Mouse (Mus musculus): ENCODE measurements around the gene Lrrk1. TPM values are rescaled to one million over a fixed set of nuclear protein-coding genes. Genes with fewer than 3 reads are reported as not detected.

Gene Lrrk1
- polyA plus RNA-seq, 1 experiment from 2014 or later: 17.2 TPM

- Histone ChIP-seq H3K27ac (no peak overlapping the region), H3K9me3 (replicated peaks) (no peaks in the 10 kb centered on the region), H3K4me3 (replicated peaks) (no peak overlapping the region), H3K4me1 (0 out of 2 replicates have a peak, but pooled peaks cover 5% of the 10 kb centered on the region), H3K4me2 (no peak overlapping the region), H3K36me3 (no peaks in the 10 kb centered on the region), H3K27me3 (no peaks in the 10 kb centered on the region), H3K9ac (no peak overlapping the region)
- 61% methylated on average over 4 of the region's 4 CpGs for WGBS
- ATAC-seq (replicated peaks; ENCODE audit: low FRiP score): 0 out of 2 replicates have a peak, but pooled peaks have one; percentile 43
Measured at GRCm38 (mm10) chr7:66187581-66188231, 200.4 kb downstream of the Lrrk1 start.

- Histone ChIP-seq H3K27ac (no peak overlapping the region), H3K9me3 (replicated peaks) (no peaks in the 10 kb centered on the region), H3K36me3 (no peaks in the 10 kb centered on the region), H3K4me1 (0 out of 2 replicates have a peak, but pooled peaks cover 5% of the 10 kb centered on the region), H3K4me2 (no peak overlapping the region), H3K27me3 (no peaks in the 10 kb centered on the region), H3K4me3 (replicated peaks) (no peak overlapping the region), H3K9ac (no peak overlapping the region)
- 89% methylated on average over 5 of the region's 5 CpGs for WGBS
- no peak for ATAC-seq (replicated peaks; ENCODE audit: low FRiP score)
Measured at GRCm38 (mm10) chr7:66185370-66185769, 202.8 kb downstream of the Lrrk1 start.

- H3K4me1 ChIP-seq: peaks cover 15% of the 10 kb centered on the region
- no peak for ATAC-seq (replicated peaks; ENCODE audit: low FRiP score)
- H3K27ac ChIP-seq: no peak overlapping the region
- no peak overlapping the region for H3K4me3 ChIP-seq (replicated peaks)
- H3K4me2 ChIP-seq: no peak overlapping the region
- H3K36me3 ChIP-seq: no peaks in the 10 kb centered on the region
- 88% methylated on average over 4 of the region's 4 CpGs for WGBS
- H3K9me3 ChIP-seq (replicated peaks): no peaks in the 10 kb centered on the region
- H3K27me3 ChIP-seq: no peaks in the 10 kb centered on the region
- no peak overlapping the region for H3K9ac ChIP-seq
Measured at GRCm38 (mm10) chr7:66184026-66184425, 204.1 kb downstream of the Lrrk1 start.

GRCm38 (mm10) chr7:66183404-66183803 lies 204.7 kb downstream of the Lrrk1 start:
- no peak overlapping the region for H3K9ac ChIP-seq
- no peak overlapping the region for H3K27ac ChIP-seq
- H3K4me1 ChIP-seq: peaks cover 17% of the 10 kb centered on the region
- H3K4me2 ChIP-seq: no peak overlapping the region
- H3K4me3 ChIP-seq (replicated peaks): no peak overlapping the region
- H3K9me3 ChIP-seq (replicated peaks): no peaks in the 10 kb centered on the region
- WGBS: 63% methylated on average over 8 of the region's 8 CpGs
- no peak for ATAC-seq (replicated peaks; ENCODE audit: low FRiP score)
- H3K27me3 ChIP-seq: no peaks in the 10 kb centered on the region
- no peaks in the 10 kb centered on the region for H3K36me3 ChIP-seq

- Histone ChIP-seq H3K9ac (no peak overlapping the region), H3K4me2 (no peak overlapping the region), H3K36me3 (no peaks in the 10 kb centered on the region), H3K27me3 (no peaks in the 10 kb centered on the region), H3K4me3 (replicated peaks) (no peak overlapping the region), H3K9me3 (replicated peaks) (no peaks in the 10 kb centered on the region), H3K27ac (no peak overlapping the region), H3K4me1 (peaks cover 13% of the 10 kb centered on the region)
- 85% methylated on average over 7 of the region's 7 CpGs for WGBS
- no peak for ATAC-seq (replicated peaks; ENCODE audit: low FRiP score)
Measured at GRCm38 (mm10) chr7:66182075-66182715, 206.0 kb downstream of the Lrrk1 start.

- H3K4me1 ChIP-seq: peaks cover 13% of the 10 kb centered on the region
- no peak overlapping the region for H3K27ac ChIP-seq
- ATAC-seq (replicated peaks; ENCODE audit: low FRiP score): no peak
- no peaks in the 10 kb centered on the region for H3K9me3 ChIP-seq (replicated peaks)
- H3K9ac ChIP-seq: no peak overlapping the region
- no peaks in the 10 kb centered on the region for H3K27me3 ChIP-seq
- H3K4me3 ChIP-seq (replicated peaks): no peak overlapping the region
- no peak overlapping the region for H3K4me2 ChIP-seq
- H3K36me3 ChIP-seq: no peaks in the 10 kb centered on the region
- 85% methylated on average over 10 of the region's 10 CpGs for WGBS
Measured at GRCm38 (mm10) chr7:66180711-66181365, 207.3 kb downstream of the Lrrk1 start.

- H3K9me3 ChIP-seq (replicated peaks): no peaks in the 10 kb centered on the region
- 62% methylated on average over 3 of the region's 3 CpGs for WGBS
- no peak for ATAC-seq (replicated peaks; ENCODE audit: low FRiP score)
- no peak overlapping the region for H3K4me2 ChIP-seq
- H3K4me3 ChIP-seq (replicated peaks): no peak overlapping the region
- no peaks in the 10 kb centered on the region for H3K27me3 ChIP-seq
- H3K27ac ChIP-seq: no peak overlapping the region
- peaks cover 4% of the 10 kb centered on the region; the same call in 1 of the 2 replicates for H3K36me3 ChIP-seq
- H3K4me1 ChIP-seq: peaks cover 13% of the 10 kb centered on the region
- H3K9ac ChIP-seq: no peak overlapping the region
Measured at GRCm38 (mm10) chr7:66180260-66180659, 207.9 kb downstream of the Lrrk1 start.

GRCm38 (mm10) chr7:66179711-66180110 lies 208.4 kb downstream of the Lrrk1 start:
- H3K4me1 ChIP-seq: peaks cover 13% of the 10 kb centered on the region
- H3K9me3 ChIP-seq (replicated peaks): no peaks in the 10 kb centered on the region
- H3K27me3 ChIP-seq: no peaks in the 10 kb centered on the region
- no peak overlapping the region for H3K9ac ChIP-seq
- H3K4me2 ChIP-seq: no peak overlapping the region
- H3K4me3 ChIP-seq (replicated peaks): no peak overlapping the region
- H3K27ac ChIP-seq: no peak overlapping the region
- peak; percentile 41 for ATAC-seq (replicated peaks; ENCODE audit: low FRiP score)
- peaks cover 10% of the 10 kb centered on the region; the same call in 1 of the 2 replicates for H3K36me3 ChIP-seq
- 88% methylated on average over 7 of the region's 7 CpGs for WGBS

- Histone ChIP-seq H3K4me2 (no peak overlapping the region), H3K4me3 (replicated peaks) (no peak overlapping the region), H3K9ac (no peak overlapping the region), H3K27ac (peak overlapping the region; percentile 34; the same call in 1 of the 2 replicates), H3K36me3 (peaks cover 14% of the 10 kb centered on the region), H3K27me3 (no peaks in the 10 kb centered on the region), H3K4me1 (peaks cover 13% of the 10 kb centered on the region), H3K9me3 (replicated peaks) (no peaks in the 10 kb centered on the region)
- ATAC-seq (replicated peaks; ENCODE audit: low FRiP score): peak; percentile 72
- WGBS: 30% methylated on average over 10 of the region's 10 CpGs
Measured at GRCm38 (mm10) chr7:66179120-66179581, 209.0 kb downstream of the Lrrk1 start.

GRCm38 (mm10) chr7:66178101-66178500 lies 210.0 kb downstream of the Lrrk1 start:
- WGBS: 89% methylated on average over 6 of the region's 6 CpGs
- Histone ChIP-seq H3K4me1 (peaks cover 13% of the 10 kb centered on the region), H3K27ac (no peak overlapping the region), H3K9ac (no peak overlapping the region), H3K4me3 (replicated peaks) (no peak overlapping the region), H3K4me2 (no peak overlapping the region), H3K27me3 (no peaks in the 10 kb centered on the region), H3K36me3 (peaks cover 23% of the 10 kb centered on the region), H3K9me3 (replicated peaks) (no peaks in the 10 kb centered on the region)
- ATAC-seq (replicated peaks; ENCODE audit: low FRiP score): no peak

- Histone ChIP-seq H3K4me3 (replicated peaks) (no peak overlapping the region), H3K9ac (no peak overlapping the region), H3K4me2 (no peak overlapping the region), H3K36me3 (peaks cover 34% of the 10 kb centered on the region), H3K9me3 (replicated peaks) (no peaks in the 10 kb centered on the region), H3K4me1 (peaks cover 13% of the 10 kb centered on the region), H3K27ac (no peak overlapping the region), H3K27me3 (no peaks in the 10 kb centered on the region)
- WGBS: 77% methylated on average over 4 of the region's 4 CpGs
- ATAC-seq (replicated peaks; ENCODE audit: low FRiP score): no peak
Measured at GRCm38 (mm10) chr7:66176929-66177328, 211.2 kb downstream of the Lrrk1 start.
